Mouse (Mus musculus) MEL (cell line): ENCODE measurements at regions not wholly inside any gene's neighbourhood (a gene's known extent, or its start where the extent isn't known, plus 50 kb on each side); places are given as distances from the start of the nearest gene placed in this dataset.
A peak's percentile ranks its signal among the peaks of the same experiment; 100 is the strongest.

Experiments
- DNase-seq: peaks from one replicate; pipeline ENCODE4 v3.0.0; 2011; ENCODE audit warnings: low read depth, low spot score
- H3K27ac ChIP-seq: 2 replicates; pipeline ENCODE4 v1.5.1; 2012; ENCODE audit warnings: low read depth, mild to moderate bottlenecking, control low read depth, low read length, moderate library complexity; ENCODE audit not compliant: control insufficient read depth
- H3K27me3 ChIP-seq, 2 experiments: fragments of 150-350 bp in 1 of 2; sonication (generic) in 1 of 2; 2 replicates each; pipeline ENCODE4 v1.6.1; 2012; ENCODE audit warnings: low read length in 2 of 2, mild to moderate bottlenecking in 2 of 2, improper control_type of control experiment in 1 of 2, moderate library complexity in 1 of 2; ENCODE audit not compliant: insufficient read depth in 2 of 2, control insufficient read depth in 1 of 2
- H3K36me3 ChIP-seq, 2 experiments: 2 replicates each; pipeline ENCODE4 v1.6.1; 2012 to 2014; ENCODE audit warnings: low read length in 2 of 2, improper control_type of control experiment in 1 of 2, inconsistent platforms in 1 of 2, mild to moderate bottlenecking in 1 of 2; ENCODE audit not compliant: insufficient read depth in 2 of 2, control insufficient read depth in 1 of 2
- H3K4me1 ChIP-seq, 2 experiments: fragments of 150-350 bp in 1 of 2; sonication (generic) in 1 of 2; 2 replicates each; pipeline ENCODE4 v1.6.1; 2012; ENCODE audit warnings: low read length in 2 of 2, improper control_type of control experiment in 1 of 2, mild to moderate bottlenecking in 1 of 2; ENCODE audit not compliant: insufficient read depth in 2 of 2, control insufficient read depth in 1 of 2
- H3K4me3 ChIP-seq, 2 experiments: fragments of 150-350 bp in 1 of 2; sonication (generic) in 1 of 2; 2 replicates each; pipeline ENCODE4 v1.5.1; 2012; ENCODE audit warnings: low read depth in 2 of 2, low read length in 2 of 2, mild to moderate bottlenecking in 2 of 2, moderate library complexity in 2 of 2, control low read depth in 1 of 2, improper control_type of control experiment in 1 of 2; ENCODE audit not compliant: control insufficient read depth in 1 of 2, insufficient read depth in 1 of 2
- H3K79me2 ChIP-seq: 2 replicates; pipeline ENCODE4 v1.6.1; 2012; ENCODE audit warnings: mild to moderate bottlenecking, low read length, moderate library complexity; ENCODE audit not compliant: control insufficient read depth, poor library complexity, insufficient read depth
- H3K9ac ChIP-seq: 2 replicates; pipeline ENCODE4 v1.6.1; 2012; ENCODE audit warnings: low read depth, mild to moderate bottlenecking, control low read depth, low read length, moderate library complexity; ENCODE audit not compliant: control insufficient read depth, poor library complexity, severe bottlenecking
- H3K9me3 ChIP-seq: fragments of 150-350 bp; sonication (generic); replicated peaks from 2 replicates; pipeline ENCODE4 v1.6.1; 2012; ENCODE audit warnings: mild to moderate bottlenecking, low read length, improper control_type of control experiment, moderate library complexity; ENCODE audit not compliant: insufficient read depth
- BHLHE40 ChIP-seq: IDR thresholded peaks from 2 replicates; pipeline ENCODE4 v1.6.1; 2012; ENCODE audit warnings: low read depth, mild to moderate bottlenecking, inconsistent platforms, low read length, improper control_type of control experiment, borderline replicate concordance
- CTCF ChIP-seq, 3 experiments: IDR thresholded peaks in 2 of 3; conservative IDR thresholded peaks in 1 of 3; 2 replicates each; pipeline ENCODE4 v1.5.1; 2011 to 2012; ENCODE audit warnings: low read length in 3 of 3, low read depth in 2 of 3, mild to moderate bottlenecking in 2 of 3, improper control_type of control experiment in 1 of 3, inconsistent platforms in 1 of 3, mixed read lengths in 1 of 3, moderate library complexity in 1 of 3; ENCODE audit not compliant: control insufficient read depth in 1 of 3, insufficient read depth in 1 of 3, poor library complexity in 1 of 3, severe bottlenecking in 1 of 3
- EP300 ChIP-seq, 2 experiments: IDR thresholded peaks; 2 replicates each; pipeline ENCODE4 v1.6.1; 2011; ENCODE audit warnings: improper control_type of control experiment in 2 of 2, low read length in 2 of 2, low read depth in 1 of 2, mild to moderate bottlenecking in 1 of 2
- GATA1 ChIP-seq: IDR thresholded peaks from 2 replicates; pipeline ENCODE4 v1.6.1; 2011; ENCODE audit warnings: low read depth, low read length, improper control_type of control experiment
- HCFC1 ChIP-seq: IDR thresholded peaks from 2 replicates; pipeline ENCODE4 v1.6.1; 2012; ENCODE audit warnings: low read depth, mild to moderate bottlenecking, inconsistent platforms, low read length, improper control_type of control experiment, moderate library complexity
- MYC ChIP-seq: IDR thresholded peaks from 2 replicates; pipeline ENCODE4 v1.6.1; 2011; ENCODE audit warnings: low read depth, mild to moderate bottlenecking, low read length, improper control_type of control experiment, moderate library complexity
- POLR2AphosphoS2 ChIP-seq: IDR thresholded peaks from 2 replicates; pipeline ENCODE4 v1.6.1; 2011; ENCODE audit warnings: low read length, improper control_type of control experiment
- POLR2AphosphoS5 ChIP-seq: IDR thresholded peaks from 2 replicates; pipeline ENCODE4 v1.6.1; 2012; ENCODE audit warnings: low read depth, borderline replicate concordance, mild to moderate bottlenecking, inconsistent platforms, low read length, moderate library complexity, mixed read lengths
- RAD21 ChIP-seq: IDR thresholded peaks from 2 replicates; pipeline ENCODE4 v1.6.1; 2011; ENCODE audit warnings: mild to moderate bottlenecking, low read depth, low read length, improper control_type of control experiment
- SIN3A ChIP-seq: IDR thresholded peaks from 2 replicates; pipeline ENCODE4 v1.6.1; 2012; ENCODE audit warnings: low read length, improper control_type of control experiment, inconsistent platforms
- SMC3 ChIP-seq: IDR thresholded peaks from 2 replicates; pipeline ENCODE4 v1.6.1; 2011; ENCODE audit warnings: low read depth, low read length, improper control_type of control experiment
- TBP ChIP-seq: IDR thresholded peaks from 2 replicates; pipeline ENCODE4 v1.8.0; 2011; ENCODE audit warnings: low read depth, low read length, improper control_type of control experiment
- TCF12 ChIP-seq: IDR thresholded peaks from 2 replicates; pipeline ENCODE4 v1.6.1; 2014; ENCODE audit warnings: low read depth, mild to moderate bottlenecking, inconsistent platforms, low read length, improper control_type of control experiment, moderate library complexity
- ZC3H11A ChIP-seq: IDR thresholded peaks from 2 replicates; pipeline ENCODE4 v1.6.1; 2012; ENCODE audit warnings: low read depth, mild to moderate bottlenecking, inconsistent platforms, low read length, improper control_type of control experiment
- ZKSCAN1 ChIP-seq: IDR thresholded peaks from 2 replicates; pipeline ENCODE4 v1.6.1; 2012; ENCODE audit warnings: low read depth, mild to moderate bottlenecking, inconsistent platforms, low read length, improper control_type of control experiment, moderate library complexity
- ZNF384 ChIP-seq: IDR thresholded peaks from 2 replicates; pipeline ENCODE4 v1.6.1; 2012; ENCODE audit warnings: low read depth, mild to moderate bottlenecking, inconsistent platforms, low read length, improper control_type of control experiment

DNA sequence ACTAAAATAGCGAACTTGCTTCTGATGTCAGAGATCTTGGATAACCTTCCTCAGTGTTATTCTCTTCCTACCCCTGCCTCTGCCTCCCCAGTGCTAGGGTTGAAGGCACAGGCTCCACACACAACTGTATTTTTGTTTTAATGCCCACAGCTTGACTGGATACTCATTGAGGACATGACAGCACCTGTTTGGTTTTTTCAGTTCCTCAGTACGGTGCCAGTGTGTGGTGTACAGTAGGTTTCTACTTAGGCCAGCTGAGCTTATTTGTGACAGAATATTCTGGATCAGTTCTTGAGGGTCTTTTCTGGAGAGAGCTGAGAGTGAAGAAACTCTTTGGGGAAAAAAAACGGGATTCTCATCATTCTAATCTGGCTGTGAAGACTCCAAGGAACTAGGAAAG, 201.1 kb downstream of the Tmem38b start:
- Histone ChIP-seq H3K9me3 (no peaks in the 10 kb centered on the region), H3K36me3 (no peaks in the 10 kb centered on the region), H3K27me3 (no peaks in the 10 kb centered on the region), H3K4me3 (0 out of 4 replicates have a peak overlapping the region, but pooled peaks of 1 of the 2 experiments have one; percentile 16), H3K27ac (no peak overlapping the region), H3K4me1 (no peaks in the 10 kb centered on the region), H3K9ac (no peak overlapping the region), H3K79me2 (no peaks in the 10 kb centered on the region)
- TF ChIP-seq MYC: no peak
- no peak for TF ChIP-seq ZNF384
- TF ChIP-seq RAD21: no peak
- TF ChIP-seq HCFC1: no peak
- no peak for TF ChIP-seq POLR2AphosphoS2
- TF ChIP-seq POLR2AphosphoS5: no peak
- TF ChIP-seq TBP: no peak
- no peak for TF ChIP-seq EP300 (IDR thresholded peaks at IDR 0.05; ENCODE audit: low read depth in 1 of 2, low read length in 2 of 2)
- no peak for TF ChIP-seq TCF12
- no peak for TF ChIP-seq ZC3H11A
- TF ChIP-seq BHLHE40: no peak
- TF ChIP-seq SMC3: no peak
- TF ChIP-seq GATA1: no peak
- no peak for TF ChIP-seq ZKSCAN1
- TF ChIP-seq CTCF (IDR thresholded peaks at IDR 0.05 in 2 of 3, conservative IDR thresholded peaks at IDR 0.05 in 1 of 3; ENCODE audit: control insufficient read depth in 1 of 3, insufficient read depth in 1 of 3, low read depth in 2 of 3, low read length in 3 of 3, poor library complexity in 1 of 3, severe bottlenecking in 1 of 3): no peak
- TF ChIP-seq SIN3A: no peak
- no peak for DNase-seq

DNA sequence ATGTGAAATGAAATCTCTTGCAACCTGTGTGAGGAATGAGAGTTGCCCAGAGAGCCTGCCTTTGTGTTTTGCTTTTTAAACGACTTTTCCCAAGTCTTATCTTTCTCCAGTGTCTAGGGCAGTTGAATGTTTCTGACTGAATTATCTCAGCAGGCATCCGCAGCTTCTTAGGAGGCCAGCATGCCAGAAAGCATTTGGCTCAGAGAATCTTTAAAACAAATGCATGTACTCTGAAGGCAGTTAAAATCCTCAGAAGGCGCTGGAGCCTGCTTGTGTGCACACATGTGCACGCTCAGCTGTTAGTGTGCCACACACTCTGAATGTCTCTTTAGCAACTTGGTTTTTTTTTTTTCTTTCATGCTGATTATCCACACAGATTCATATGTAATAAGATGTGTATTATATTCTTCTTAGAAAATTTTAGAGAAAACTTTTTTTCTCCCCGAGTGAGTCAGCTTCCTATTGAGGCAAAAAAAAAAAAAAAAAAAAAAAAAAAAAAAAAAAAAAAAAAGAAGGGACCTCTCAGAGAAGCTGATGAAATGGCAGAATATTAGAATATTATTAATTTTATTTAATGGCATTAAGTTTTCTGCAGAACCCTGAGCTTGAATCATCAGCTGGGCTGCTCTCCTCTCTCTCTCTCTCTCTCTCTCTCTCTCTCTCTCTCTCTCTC, 201.9 kb downstream of the Tmem38b start:
- Histone ChIP-seq H3K27ac (no peak overlapping the region), H3K9me3 (no peaks in the 10 kb centered on the region), H3K27me3 (no peaks in the 10 kb centered on the region), H3K4me1 (no peaks in the 10 kb centered on the region), H3K36me3 (no peaks in the 10 kb centered on the region), H3K79me2 (no peaks in the 10 kb centered on the region), H3K4me3 (no peak overlapping the region), H3K9ac (no peak overlapping the region)
- TF ChIP-seq ZNF384 (peak; percentile 26; the same call in 1 of the 2 replicates), SMC3 (no peak)
- DNase-seq: no peak
